Mouse (Mus musculus) MEL (cell line): ENCODE measurements around the gene Fyttd1.

Experiments
- CTCF ChIP-seq, 3 experiments: IDR thresholded peaks in 2 of 3; conservative IDR thresholded peaks in 1 of 3; 2 replicates each; pipeline ENCODE4 v1.5.1; 2011 to 2012; ENCODE audit warnings: low read length in 3 of 3, low read depth in 2 of 3, mild to moderate bottlenecking in 2 of 3, improper control_type of control experiment in 1 of 3, inconsistent platforms in 1 of 3, mixed read lengths in 1 of 3, moderate library complexity in 1 of 3; ENCODE audit not compliant: control insufficient read depth in 1 of 3, insufficient read depth in 1 of 3, poor library complexity in 1 of 3, severe bottlenecking in 1 of 3
- ETS1 ChIP-seq: IDR thresholded peaks from 2 replicates; pipeline ENCODE4 v1.6.1; 2012; ENCODE audit warnings: low read depth, mild to moderate bottlenecking, inconsistent platforms, low read length, improper control_type of control experiment, moderate library complexity
- GATA1 ChIP-seq: IDR thresholded peaks from 2 replicates; pipeline ENCODE4 v1.6.1; 2011; ENCODE audit warnings: low read depth, low read length, improper control_type of control experiment
- POLR2A ChIP-seq, 2 experiments: IDR thresholded peaks; 2 replicates each; pipeline ENCODE4 v1.6.1; 2011 to 2012; ENCODE audit warnings: low read length in 2 of 2, mild to moderate bottlenecking in 2 of 2, control low read depth in 1 of 2, improper control_type of control experiment in 1 of 2, low read depth in 1 of 2, moderate library complexity in 1 of 2; ENCODE audit not compliant: control insufficient read depth in 1 of 2, insufficient read depth in 1 of 2, poor library complexity in 1 of 2
- TCF12 ChIP-seq: IDR thresholded peaks from 2 replicates; pipeline ENCODE4 v1.6.1; 2014; ENCODE audit warnings: low read depth, mild to moderate bottlenecking, inconsistent platforms, low read length, improper control_type of control experiment, moderate library complexity
- UBTF ChIP-seq: IDR thresholded peaks from 2 replicates; pipeline ENCODE4 v1.6.1; 2012; ENCODE audit warnings: low read depth, mild to moderate bottlenecking, inconsistent platforms, low read length, improper control_type of control experiment, moderate library complexity, borderline replicate concordance; ENCODE audit not compliant: insufficient read depth
- ZC3H11A ChIP-seq: IDR thresholded peaks from 2 replicates; pipeline ENCODE4 v1.6.1; 2012; ENCODE audit warnings: low read depth, mild to moderate bottlenecking, inconsistent platforms, low read length, improper control_type of control experiment
- ZMIZ1 ChIP-seq: IDR thresholded peaks from 2 replicates; pipeline ENCODE4 v1.6.1; 2012; ENCODE audit warnings: low read depth, mild to moderate bottlenecking, inconsistent platforms, low read length, improper control_type of control experiment, moderate library complexity

DNA sequence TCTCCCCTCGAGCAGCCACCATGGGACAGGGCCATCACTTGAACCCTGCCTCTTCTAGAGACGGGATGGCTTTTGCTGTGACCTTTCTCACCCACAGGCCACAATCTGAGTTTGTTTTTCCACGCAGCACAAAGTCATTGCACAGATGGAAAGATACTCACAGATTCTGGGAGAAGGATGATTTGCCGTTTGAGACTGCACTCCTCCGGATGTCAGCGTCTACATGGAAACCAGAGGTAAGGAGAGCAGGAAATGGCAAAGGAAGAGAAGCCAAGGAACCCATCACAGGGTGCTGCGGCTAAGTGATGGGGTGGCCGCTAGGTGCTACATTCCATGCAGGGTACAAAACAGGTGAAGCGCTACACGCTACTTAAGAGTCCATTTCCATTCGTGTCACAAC, 48.2 kb upstream of the Fyttd1 start:
- no peak for TF ChIP-seq POLR2A (IDR thresholded peaks at IDR 0.05; ENCODE audit: control insufficient read depth in 1 of 2, insufficient read depth in 1 of 2, low read depth in 1 of 2, low read length in 2 of 2, poor library complexity in 1 of 2)
- TF ChIP-seq CTCF (IDR thresholded peaks at IDR 0.05 in 2 of 3, conservative IDR thresholded peaks at IDR 0.05 in 1 of 3; ENCODE audit: control insufficient read depth in 1 of 3, insufficient read depth in 1 of 3, low read depth in 2 of 3, low read length in 3 of 3, poor library complexity in 1 of 3, severe bottlenecking in 1 of 3): peak in 1 of 3 experiments; percentile 8; a peak in 2 of 6 replicates
- no peak for TF ChIP-seq ZMIZ1
- TF ChIP-seq TCF12: peak; percentile 40; the same call in 1 of the 2 replicates
- no peak for TF ChIP-seq ZC3H11A
- TF ChIP-seq GATA1: peak; percentile 58
- TF ChIP-seq UBTF: no peak
- TF ChIP-seq ETS1: 0 out of 2 replicates have a peak, but pooled peaks have one; percentile 32
